Comparison of ENCODE assay signal across 15 mouse cellular contexts in the genomic region with DNA sequence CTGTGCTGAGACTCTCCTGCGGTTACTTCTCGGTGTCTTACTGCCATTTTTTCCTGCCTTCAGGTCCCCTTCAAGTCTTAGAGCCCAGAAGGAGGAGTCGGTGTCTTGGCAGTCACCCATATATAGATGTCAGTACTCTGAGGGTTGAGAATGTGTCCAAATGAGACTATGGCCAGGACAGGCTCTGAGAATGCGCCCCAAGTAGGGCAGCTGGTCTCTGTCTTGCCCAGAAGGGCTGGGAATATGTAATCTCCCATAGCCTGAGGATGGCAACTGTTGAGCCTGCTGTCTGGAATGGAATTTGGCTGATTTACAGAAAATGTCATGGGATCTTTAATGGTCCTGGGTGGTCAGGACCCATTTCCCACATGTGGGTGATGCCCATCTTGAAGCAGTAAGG.
"Had no signal": no experiment of that assay in that cellular context is flagged by ENCODE, and none has a peak within 500 bp of the region (broad histone marks: within the 10 kb centered on the region; RNA-seq: fewer than 3 reads in every experiment).

No protein-coding gene starts in this region.

- H3K4me2 ChIP-seq: intestine, embryonic 15.5 days; kidney, embryonic 15.5 days; limb, embryonic 15.5 days; liver, embryonic 11.5 days; midbrain, embryonic 11.5 days had no signal

- H3K9ac ChIP-seq: intestine, embryonic 15.5 days; kidney, embryonic 15.5 days; limb, embryonic 15.5 days; liver, embryonic 14.5 days; liver, postnatal 0 days had no signal

- DNase-seq: kidney, adult 11 months; kidney, adult 8-10 months; kidney, postnatal 10 days; kidney, postnatal 36 days; layer of hippocampus, postnatal 36 days; liver, postnatal 0 days; midbrain, embryonic 14.5 days; thymus, adult 18-20 months; thymus, postnatal 36 days had no signal

- ATAC-seq: intestine, embryonic 15.5 days; liver, postnatal 0 days had no signal

- H3K9me3 ChIP-seq: intestine, embryonic 15.5 days; kidney, embryonic 15.5 days; limb, embryonic 15.5 days had no signal

- H3K4me3 ChIP-seq: intestine, embryonic 15.5 days; kidney, embryonic 15.5 days; limb, embryonic 15.5 days had no signal

- H3K36me3 ChIP-seq: intestine, embryonic 15.5 days; kidney, embryonic 15.5 days had no signal

- H3K27me3 ChIP-seq: intestine, embryonic 15.5 days; kidney, embryonic 15.5 days; limb, embryonic 15.5 days had no signal

- H3K27ac ChIP-seq: intestine, embryonic 15.5 days; limb, embryonic 15.5 days; liver, embryonic 14.5 days had no signal
